Mouse (Mus musculus): Measurements from ENCODE around the gene Ift140. TPM values are rescaled to one million over a fixed set of nuclear protein-coding genes. Genes with fewer than 3 reads are reported as not detected.

Gene Ift140
- 16.6 and 17.3 TPM in 2 replicates for polyA plus RNA-seq (2014; fragmentation: Nextera tagmentation; extraction: Ambion mirVana)

DNA sequence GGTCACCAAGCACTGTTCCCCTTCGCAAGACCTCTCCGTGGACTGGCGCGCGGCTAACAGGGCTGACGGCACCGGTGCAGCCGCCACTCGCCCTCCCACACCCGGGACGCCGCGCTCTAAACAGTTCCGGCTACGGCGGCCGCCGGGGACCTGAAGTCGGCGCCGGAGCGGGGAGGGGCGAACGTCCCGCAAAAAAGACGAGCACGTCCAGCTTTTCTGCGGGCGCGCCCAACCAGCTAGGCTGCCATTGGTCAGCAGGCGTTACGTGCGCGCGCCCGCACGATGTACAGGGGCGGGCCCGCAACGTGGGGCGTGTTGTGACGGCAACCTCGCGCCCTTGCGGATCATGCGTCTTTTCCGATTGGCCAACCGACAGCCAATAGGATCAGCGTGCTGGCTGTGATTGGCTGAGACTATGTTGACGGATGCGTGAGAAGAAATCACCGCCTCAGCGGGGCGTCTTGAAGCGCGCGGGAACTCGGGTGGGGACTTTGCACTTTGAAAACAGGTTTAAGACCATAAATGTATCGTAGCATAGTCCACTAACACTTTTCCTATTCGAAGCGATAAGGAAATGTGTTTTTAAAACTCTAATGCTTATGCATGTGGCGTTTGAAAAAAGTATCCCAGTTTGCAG lies at the start of gene Ift140, which contains the start of gene Cramp1l:
Gene Ift140 (plus strand): TSS at position 431 of the 637 bp plus-strand sequence.
Gene Cramp1l (minus strand): TSS at position 134 of the 637 bp plus-strand sequence.
- ATAC-seq (ENCODE audit: low FRiP score, low TSS enrichment), result peak; percentile 99
- peaks cover 13% of the 10 kb centered on the region for H3K4me1 ChIP-seq (ENCODE audit: control insufficient read depth, insufficient read depth, low read length)
- DNase-seq, result peak; percentile 100
- peak within 1 kb of the TSS; percentile 97 for H3K4me3 ChIP-seq (replicated peaks; ENCODE audit: low read depth, low read length)
- H3K27ac ChIP-seq (replicated peaks; ENCODE audit: low read depth, low read length), result peak within 1 kb of the TSS; percentile 81
- no peaks in the 10 kb centered on the region for H3K27me3 ChIP-seq (ENCODE audit: control insufficient read depth, insufficient read depth, low read length)
- H3K9ac ChIP-seq (replicated peaks; ENCODE audit: low read length), result peak within 1 kb of the TSS; percentile 90
- H3K9me3 ChIP-seq (ENCODE audit: control insufficient read depth, low read length), result no peaks in the 10 kb centered on the region
- WGBS, result under 1% methylated on average over 62 of the region's 62 CpGs
- H3K36me3 ChIP-seq (ENCODE audit: control insufficient read depth, insufficient read depth, low read length), result peaks cover 17% of the 10 kb centered on the region
- H3K4me2 ChIP-seq (ENCODE audit: low read length), result peak within 1 kb of the TSS; percentile 99

DNA sequence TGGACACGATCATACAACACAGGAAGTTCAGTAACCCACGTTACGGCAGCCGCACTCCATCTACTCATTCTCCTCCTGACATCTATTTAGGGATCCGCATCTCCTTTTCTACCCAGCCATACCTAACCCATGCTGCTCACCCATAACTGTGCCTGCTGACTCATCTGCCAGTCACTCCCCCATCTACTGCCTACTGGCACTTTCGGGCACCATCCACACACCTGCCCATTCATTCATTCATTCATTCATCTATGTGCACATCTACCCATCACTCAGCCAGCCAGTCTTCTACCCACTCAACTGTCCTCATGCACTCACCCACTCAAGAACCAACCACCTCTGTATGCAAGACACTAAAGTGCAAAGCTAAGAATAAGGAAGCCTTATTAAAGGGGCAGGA lies 28.7 kb upstream of the Ift140 start:
- no peak overlapping the region for H3K9ac ChIP-seq (replicated peaks; ENCODE audit: low read length)
- H3K4me3 ChIP-seq (replicated peaks; ENCODE audit: low read depth, low read length), result no peak overlapping the region
- H3K9me3 ChIP-seq (ENCODE audit: control insufficient read depth, low read length), result no peaks in the 10 kb centered on the region
- no peak for DNase-seq
- peaks cover 92% of the 10 kb centered on the region for H3K36me3 ChIP-seq (ENCODE audit: control insufficient read depth, insufficient read depth, low read length)
- no peak for ATAC-seq (ENCODE audit: low FRiP score, low TSS enrichment)
- H3K27me3 ChIP-seq (ENCODE audit: control insufficient read depth, insufficient read depth, low read length), result no peaks in the 10 kb centered on the region
- 97% methylated on average over 6 of the region's 6 CpGs for WGBS
- no peaks in the 10 kb centered on the region for H3K4me1 ChIP-seq (ENCODE audit: control insufficient read depth, insufficient read depth, low read length)
- H3K4me2 ChIP-seq (ENCODE audit: low read length), result no peak overlapping the region
- H3K27ac ChIP-seq (replicated peaks; ENCODE audit: low read depth, low read length), result no peak overlapping the region

DNA sequence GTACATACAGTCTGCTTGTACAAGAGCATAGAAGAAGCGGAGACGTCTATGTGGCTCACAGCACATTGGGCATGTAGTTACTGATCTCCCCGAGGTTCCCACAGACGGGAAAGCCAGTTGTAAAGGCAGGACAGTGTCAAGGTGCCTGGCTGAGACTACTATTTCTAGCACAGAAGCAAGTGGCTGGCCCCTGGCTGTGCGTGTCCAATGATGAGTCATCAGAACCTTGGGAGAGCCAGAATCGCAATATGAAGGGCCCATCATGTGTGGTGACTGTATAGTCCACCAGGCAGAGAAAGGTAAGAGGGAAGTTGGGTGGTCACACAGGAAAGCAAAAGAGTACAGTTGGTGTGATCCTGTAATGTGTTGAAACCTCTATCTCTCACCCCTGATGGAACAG lies 21.2 kb upstream of the Ift140 start:
- Histone ChIP-seq H3K4me3 (replicated peaks; ENCODE audit: low read depth, low read length) (no peak overlapping the region), H3K27me3 (ENCODE audit: control insufficient read depth, insufficient read depth, low read length) (no peaks in the 10 kb centered on the region), H3K36me3 (ENCODE audit: control insufficient read depth, insufficient read depth, low read length) (peaks cover 97% of the 10 kb centered on the region), H3K9ac (replicated peaks; ENCODE audit: low read length) (no peak overlapping the region), H3K27ac (replicated peaks; ENCODE audit: low read depth, low read length) (no peak overlapping the region), H3K9me3 (ENCODE audit: control insufficient read depth, low read length) (no peaks in the 10 kb centered on the region), H3K4me2 (ENCODE audit: low read length) (no peak overlapping the region), H3K4me1 (ENCODE audit: control insufficient read depth, insufficient read depth, low read length) (no peaks in the 10 kb centered on the region)
- WGBS, result 95% methylated on average over 6 of the region's 6 CpGs
- no peak for DNase-seq
- ATAC-seq (ENCODE audit: low FRiP score, low TSS enrichment), result no peak

- H3K9ac ChIP-seq (replicated peaks; ENCODE audit: low read length), result no peak overlapping the region
- DNase-seq (no peak), ATAC-seq (ENCODE audit: low FRiP score, low TSS enrichment) (no peak)
- WGBS, result 97% methylated on average over 3 of the region's 3 CpGs
- H3K36me3 ChIP-seq (ENCODE audit: control insufficient read depth, insufficient read depth, low read length), result peaks cover 48% of the 10 kb centered on the region
- no peak overlapping the region for H3K4me2 ChIP-seq (ENCODE audit: low read length)
- no peaks in the 10 kb centered on the region for H3K9me3 ChIP-seq (ENCODE audit: control insufficient read depth, low read length)
- no peak overlapping the region for H3K27ac ChIP-seq (replicated peaks; ENCODE audit: low read depth, low read length)
- H3K27me3 ChIP-seq (ENCODE audit: control insufficient read depth, insufficient read depth, low read length), result no peaks in the 10 kb centered on the region
- no peak overlapping the region for H3K4me3 ChIP-seq (replicated peaks; ENCODE audit: low read depth, low read length)
- no peaks in the 10 kb centered on the region for H3K4me1 ChIP-seq (ENCODE audit: control insufficient read depth, insufficient read depth, low read length)
These were observed 10.8 kb upstream of the Ift140 start for GRCm38 (mm10) chr17:25005102-25005501.

DNA sequence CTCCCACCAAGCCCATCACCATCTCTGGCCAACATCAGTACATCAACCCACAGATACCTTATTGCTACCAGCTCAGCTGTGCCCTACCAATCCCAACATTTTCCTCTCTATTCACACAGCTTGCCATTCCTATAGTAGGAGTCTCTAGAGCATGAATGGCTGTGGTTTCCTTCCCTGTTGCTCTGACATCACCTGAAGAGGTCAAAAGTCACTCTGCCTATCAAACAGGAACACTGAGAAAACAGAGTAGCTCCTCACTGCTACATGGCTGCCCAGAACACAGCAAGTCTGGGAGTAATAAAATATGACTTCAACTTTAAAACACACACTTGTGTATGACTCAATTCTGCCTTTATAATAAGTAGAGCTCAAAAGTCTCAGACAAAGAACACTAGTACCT lies 8.4 kb upstream of the Ift140 start:
- Histone ChIP-seq H3K27ac (replicated peaks; ENCODE audit: low read depth, low read length) (no peak overlapping the region), H3K36me3 (ENCODE audit: control insufficient read depth, insufficient read depth, low read length) (peaks cover 51% of the 10 kb centered on the region), H3K4me2 (ENCODE audit: low read length) (no peak overlapping the region), H3K4me1 (ENCODE audit: control insufficient read depth, insufficient read depth, low read length) (no peaks in the 10 kb centered on the region), H3K9ac (replicated peaks; ENCODE audit: low read length) (no peak overlapping the region), H3K4me3 (replicated peaks; ENCODE audit: low read depth, low read length) (no peak overlapping the region), H3K9me3 (ENCODE audit: control insufficient read depth, low read length) (no peaks in the 10 kb centered on the region), H3K27me3 (ENCODE audit: control insufficient read depth, insufficient read depth, low read length) (no peaks in the 10 kb centered on the region)
- DNase-seq, result no peak
- ATAC-seq (ENCODE audit: low FRiP score, low TSS enrichment), result no peak

DNA sequence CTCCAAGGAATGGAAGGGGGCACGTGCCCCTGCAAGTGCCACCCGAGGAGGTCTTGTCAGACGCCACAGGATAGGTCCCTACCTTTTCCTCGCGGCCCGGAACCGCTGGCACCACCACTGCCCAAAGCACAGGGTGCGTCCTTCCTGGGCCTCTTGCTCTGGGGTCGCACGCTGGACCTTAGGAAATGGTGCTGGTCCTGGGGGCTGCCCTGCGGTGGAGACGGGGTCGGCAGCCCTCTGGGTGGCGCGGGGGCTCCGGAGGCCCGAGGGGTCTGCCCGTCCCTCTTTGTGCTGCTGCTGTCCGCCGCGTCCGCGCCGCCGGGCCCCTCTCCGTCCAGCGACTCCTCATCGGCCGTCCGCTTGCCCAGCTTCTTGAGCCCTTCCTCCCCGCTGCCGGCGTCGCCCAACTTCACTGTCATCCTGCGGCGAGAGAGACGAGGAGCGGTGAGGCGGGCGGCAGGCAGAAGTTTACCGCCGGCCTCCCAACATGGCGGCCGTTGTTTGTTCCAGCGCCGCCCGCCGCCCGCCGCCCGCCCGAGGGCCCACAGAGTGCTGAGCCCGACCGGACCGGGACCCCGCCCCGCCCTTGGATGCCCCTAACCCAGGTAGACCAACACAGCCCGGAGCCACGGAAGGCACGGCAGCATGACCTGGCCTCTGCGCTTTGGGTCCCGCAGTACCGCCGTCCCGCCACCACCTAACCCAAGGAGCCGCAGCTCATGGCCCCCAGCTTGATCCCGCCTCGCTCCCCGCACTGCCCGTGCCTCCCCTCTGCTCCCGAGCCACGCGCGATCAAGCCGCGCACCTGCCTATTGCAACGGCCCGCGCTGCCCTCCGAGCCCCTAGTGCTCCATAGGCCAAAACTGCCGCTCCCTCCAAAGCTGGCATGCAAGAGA lies 2.0 kb upstream of the Ift140 start:
- Histone ChIP-seq H3K27me3 (ENCODE audit: control insufficient read depth, insufficient read depth, low read length) (no peaks in the 10 kb centered on the region), H3K4me1 (ENCODE audit: control insufficient read depth, insufficient read depth, low read length) (peaks cover 13% of the 10 kb centered on the region), H3K36me3 (ENCODE audit: control insufficient read depth, insufficient read depth, low read length) (peaks cover 29% of the 10 kb centered on the region), H3K9ac (replicated peaks; ENCODE audit: low read length) (peak overlapping the region; percentile 90), H3K9me3 (ENCODE audit: control insufficient read depth, low read length) (no peaks in the 10 kb centered on the region), H3K4me2 (ENCODE audit: low read length) (peak overlapping the region; percentile 99), H3K27ac (replicated peaks; ENCODE audit: low read depth, low read length) (peak overlapping the region; percentile 68), H3K4me3 (replicated peaks; ENCODE audit: low read depth, low read length) (peak overlapping the region; percentile 97)
- DNase-seq, result peak; percentile 29
- WGBS, result under 1% methylated on average over 79 of the region's 81 CpGs
- no peak for ATAC-seq (ENCODE audit: low FRiP score, low TSS enrichment)

DNA sequence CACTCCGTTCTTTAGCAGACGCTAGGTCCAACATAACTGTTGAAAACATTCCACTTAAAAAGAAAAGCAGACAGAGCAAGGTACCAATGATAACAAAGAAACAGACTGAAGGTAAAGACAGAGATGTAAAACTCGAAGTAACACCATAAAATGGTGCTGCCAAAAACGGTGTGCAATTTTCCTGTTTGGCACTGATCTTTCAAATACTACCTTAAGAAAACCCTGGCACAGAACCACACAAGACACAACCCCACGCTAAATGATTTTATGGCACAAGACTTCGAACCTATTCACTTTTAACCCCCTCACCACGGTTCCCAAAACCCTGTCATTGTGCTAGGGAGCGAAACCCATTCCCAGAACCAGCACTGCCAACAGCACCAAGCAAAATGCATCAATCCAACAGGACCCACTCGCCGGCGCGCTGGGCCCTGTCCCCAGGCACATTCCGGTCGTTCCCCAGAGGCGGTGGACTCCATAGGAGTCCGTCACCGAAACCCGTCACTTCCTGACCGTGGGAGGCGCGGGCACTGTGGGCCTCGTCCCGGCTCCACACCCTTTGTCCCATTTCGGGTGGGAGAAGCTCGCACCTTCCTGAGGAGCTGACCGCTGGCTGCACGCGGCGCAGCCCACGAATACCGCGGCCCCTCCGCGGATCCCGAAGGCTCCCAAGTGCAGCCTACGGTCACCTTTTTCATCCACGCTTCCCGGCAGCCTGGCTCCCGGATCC lies 879 bp upstream of the Ift140 start:
- ATAC-seq (ENCODE audit: low FRiP score, low TSS enrichment) (no peak), DNase-seq (peak; percentile 47)
- Histone ChIP-seq H3K4me2 (ENCODE audit: low read length) (peak overlapping the region; percentile 99), H3K9me3 (ENCODE audit: control insufficient read depth, low read length) (no peaks in the 10 kb centered on the region), H3K4me3 (replicated peaks; ENCODE audit: low read depth, low read length) (peak overlapping the region; percentile 97), H3K4me1 (ENCODE audit: control insufficient read depth, insufficient read depth, low read length) (peaks cover 13% of the 10 kb centered on the region), H3K36me3 (ENCODE audit: control insufficient read depth, insufficient read depth, low read length) (peaks cover 20% of the 10 kb centered on the region), H3K27me3 (ENCODE audit: control insufficient read depth, insufficient read depth, low read length) (no peaks in the 10 kb centered on the region), H3K27ac (replicated peaks; ENCODE audit: low read depth, low read length) (peak overlapping the region; percentile 81), H3K9ac (replicated peaks; ENCODE audit: low read length) (peak overlapping the region; percentile 90)
- WGBS, result under 1% methylated on average over 39 of the region's 39 CpGs

- Histone ChIP-seq H3K4me1 (ENCODE audit: control insufficient read depth, insufficient read depth, low read length) (peaks cover 13% of the 10 kb centered on the region), H3K4me2 (ENCODE audit: low read length) (peak overlapping the region; percentile 94), H3K9me3 (ENCODE audit: control insufficient read depth, low read length) (no peaks in the 10 kb centered on the region), H3K4me3 (replicated peaks; ENCODE audit: low read depth, low read length) (peak overlapping the region; percentile 97), H3K36me3 (ENCODE audit: control insufficient read depth, insufficient read depth, low read length) (peaks cover 10% of the 10 kb centered on the region), H3K27ac (replicated peaks; ENCODE audit: low read depth, low read length) (peak overlapping the region; percentile 68), H3K27me3 (ENCODE audit: control insufficient read depth, insufficient read depth, low read length) (no peaks in the 10 kb centered on the region), H3K9ac (replicated peaks; ENCODE audit: low read length) (peak overlapping the region; percentile 67)
- DNase-seq (peak; percentile 51), ATAC-seq (ENCODE audit: low FRiP score, low TSS enrichment) (peak; percentile 87)
- WGBS, result under 1% methylated on average over 55 of the region's 55 CpGs
These were observed 627 bp downstream of the Ift140 start for GRCm38 (mm10) chr17:25016292-25017132.
